Comparison of ENCODE assay signal across 7 mouse cellular contexts in genomic region chr5:123906976-123907630, GRCm38 (mm10). TPM values are rescaled to one million over a fixed set of nuclear protein-coding genes. Genes with fewer than 3 reads are reported as not detected.
DNase-seq lines count a peak whose midpoint lies in the region; ATAC-seq lines count a peak whose summit lies in the region.

Gene Denr, plus strand, starts transcription at chr5:123907175.

- H3K9me3 ChIP-seq in intestine, embryonic 16.5 days (ENCODE audit: control insufficient read depth, low read length) = no peaks in the 10 kb centered on the region
- H3K9me3 ChIP-seq in midbrain, embryonic 11.5 days (ENCODE audit: control insufficient read depth, low read length) = no peaks in the 10 kb centered on the region

- peak; percentile 100 for DNase-seq in adrenal gland, adult 18-20 months (ENCODE audit: low spot score in 2 of 2)
- DNase-seq in embryo, embryonic 11 days = peak; percentile 99
- peak; percentile 99 for DNase-seq in gastrocnemius, postnatal 36 days
- peak; percentile 99 for DNase-seq in left cerebral cortex, postnatal 36 days (ENCODE audit: low spot score in 2 of 2)
- peak; percentile 100 for DNase-seq in midbrain, embryonic 11.5 days (ENCODE audit: low spot score, missing footprints)
- peak; percentile 98 for DNase-seq in skeletal muscle tissue, adult 2 months (ENCODE audit: low read depth, low spot score)

- peaks cover 12% of the 10 kb centered on the region for H3K4me1 ChIP-seq in intestine, embryonic 16.5 days (ENCODE audit: control insufficient read depth, insufficient read depth, low read length)
- H3K4me1 ChIP-seq in midbrain, embryonic 11.5 days (ENCODE audit: control insufficient read depth, insufficient read depth, low read length) = peaks cover 12% of the 10 kb centered on the region

- 0% methylated on average over 59 of the region's 61 CpGs for WGBS in intestine, embryonic 16.5 days
- WGBS in midbrain, embryonic 11.5 days = under 1% methylated on average over 60 of the region's 61 CpGs

- ATAC-seq in intestine, embryonic 16.5 days = peak; percentile 97
- ATAC-seq in midbrain, embryonic 11.5 days (ENCODE audit: low FRiP score) = peak; percentile 98

- peak within 1 kb of the TSS; percentile 77 for H3K4me2 ChIP-seq in intestine, embryonic 16.5 days (ENCODE audit: low read depth, low read length)
- peak within 1 kb of the TSS; percentile 95 for H3K4me2 ChIP-seq in midbrain, embryonic 11.5 days

- no peaks in the 10 kb centered on the region for H3K27me3 ChIP-seq in intestine, embryonic 16.5 days (replicated peaks; ENCODE audit: control insufficient read depth, insufficient read depth, low read length)
- H3K27me3 ChIP-seq in midbrain, embryonic 11.5 days (ENCODE audit: control insufficient read depth, insufficient read depth, low read length) = no peaks in the 10 kb centered on the region

- peak within 1 kb of the TSS; percentile 76 for H3K27ac ChIP-seq in intestine, embryonic 16.5 days (ENCODE audit: low read length)
- H3K27ac ChIP-seq in midbrain, embryonic 11.5 days (ENCODE audit: low read depth, low read length) = peak within 1 kb of the TSS; percentile 65; the same call in 1 of the 2 replicates

- peak within 1 kb of the TSS; percentile 95 for H3K4me3 ChIP-seq in intestine, embryonic 16.5 days (ENCODE audit: low read length)
- peak within 1 kb of the TSS; percentile 81 for H3K4me3 ChIP-seq in midbrain, embryonic 11.5 days (ENCODE audit: low read depth, low read length)

- H3K9ac ChIP-seq in intestine, embryonic 16.5 days (ENCODE audit: low read depth, low read length) = peak within 1 kb of the TSS; percentile 98
- peak within 1 kb of the TSS; percentile 94 for H3K9ac ChIP-seq in midbrain, embryonic 11.5 days (ENCODE audit: low read length)

- intact Hi-C loops in gastrocnemius, postnatal 36 days (cut with DNase I) = loop anchor here (2.0 to 5.0 kb wide), 2 partner anchors 80 to 280 kb away; no protein-coding TSS in a partner anchor
- intact Hi-C loops in left cerebral cortex, postnatal 36 days (cut with DNase I) = loop anchor here (1.0 to 10.0 kb wide), 5 partner anchors 80 to 282 kb away; partner anchors contain the start of genes Clip1, Kntc1, Rsrc2 and Zcchc8

- peaks cover 6% of the 10 kb centered on the region for H3K36me3 ChIP-seq in intestine, embryonic 16.5 days (ENCODE audit: control insufficient read depth, insufficient read depth, low read length)
- peaks cover 10% of the 10 kb centered on the region for H3K36me3 ChIP-seq in midbrain, embryonic 11.5 days (ENCODE audit: control insufficient read depth, insufficient read depth, low read length)

RNA-seq across cellular contexts. Expression of gene Denr, which starts in this region (rescaled TPM):
- 10 to 100 TPM; 54.7 to 74.1 TPM for total RNA-seq in adrenal gland, adult 18-20 months (2021)
- 10 to 100 TPM; 40.7 to 42.5 TPM for total RNA-seq in gastrocnemius, postnatal 36 days (2021)
- polyA plus RNA-seq in intestine, embryonic 16.5 days (2015; fragmentation: Nextera tagmentation; extraction: Ambion mirVana) = 96.2 and 115 TPM in 2 replicates
- total RNA-seq in left cerebral cortex, postnatal 36 days (2021) = 10 to 100 TPM; 67.7 to 70.2 TPM
- 176 and 179 TPM in 2 replicates for polyA plus RNA-seq in midbrain, embryonic 11.5 days (2014; fragmentation: Nextera tagmentation; extraction: Ambion mirVana)

Comparison
In these comparisons a context has a peak if more than half of its experiments do, and no peak if none do; other contexts are left out.
1. Peak in every context shown above with its lines: DNase-seq, ATAC-seq, H3K4me3 ChIP-seq and H3K27ac ChIP-seq.